Mouse (Mus musculus): ENCODE measurements at regions not wholly inside any gene's neighbourhood (a gene's known extent, or its start where the extent isn't known, plus 50 kb on each side); places are given as distances from the start of the nearest gene placed in this dataset.

GRCm38 (mm10) chr3:9078201-9078600 lies 531.7 kb downstream of the Zfp704 start:
- TF ChIP-seq CTCF (IDR thresholded peaks at IDR 0.05; ENCODE audit: control insufficient read depth, insufficient read depth, insufficient replicate concordance, low read depth, low read length) (no peak), POLR2A (IDR thresholded peaks at IDR 0.05; ENCODE audit: control insufficient read depth, low read depth, low read length) (no peak)
